Mouse (Mus musculus): ENCODE data around the gene Fam208a.

Gene Fam208a

GRCm38 (mm10) chr14:27420816-27421215 is 7.8 kb upstream of the Fam208a start:
- DNase-seq (ENCODE audit: low spot score in 2 of 2), result no peak

GRCm38 (mm10) chr14:27422301-27422700 is 6.3 kb upstream of the Fam208a start:
- DNase-seq (ENCODE audit: low spot score in 2 of 2), result no peak

GRCm38 (mm10) chr14:27428973-27429711 is 508 bp downstream of the Fam208a start:
- peak; percentile 73 to 87 for DNase-seq (ENCODE audit: low spot score in 2 of 2)

GRCm38 (mm10) chr14:27430280-27430679 is 1.6 kb downstream of the Fam208a start:
- no peak for DNase-seq (ENCODE audit: low spot score in 2 of 2)

- DNase-seq (ENCODE audit: low spot score in 2 of 2), result no peak
Measured at GRCm38 (mm10) chr14:27432064-27432463, 3.4 kb downstream of the Fam208a start.

GRCm38 (mm10) chr14:27436116-27436515 is 7.5 kb downstream of the Fam208a start:
- no peak for DNase-seq (ENCODE audit: low spot score in 2 of 2)

- no peak for DNase-seq (ENCODE audit: low spot score in 2 of 2)
Measured at GRCm38 (mm10) chr14:27436826-27437225, 8.2 kb downstream of the Fam208a start.

- DNase-seq (ENCODE audit: low spot score in 2 of 2), result no peak
Measured at GRCm38 (mm10) chr14:27440921-27441320, 12.3 kb downstream of the Fam208a start.

- no peak for DNase-seq (ENCODE audit: low spot score in 2 of 2)
Measured at GRCm38 (mm10) chr14:27444851-27445281, 16.2 kb downstream of the Fam208a start.

GRCm38 (mm10) chr14:27446963-27447362 is 18.3 kb downstream of the Fam208a start:
- DNase-seq (ENCODE audit: low spot score in 2 of 2), result no peak

- no peak for DNase-seq (ENCODE audit: low spot score in 2 of 2)
Measured at GRCm38 (mm10) chr14:27491399-27491798, 62.8 kb downstream of the Fam208a start.

GRCm38 (mm10) chr14:27493516-27493915 is 64.9 kb downstream of the Fam208a start:
- no peak for DNase-seq (ENCODE audit: low spot score in 2 of 2)

GRCm38 (mm10) chr14:27501096-27501495 is 72.5 kb downstream of the Fam208a start:
- DNase-seq (ENCODE audit: low spot score in 2 of 2), result no peak

GRCm38 (mm10) chr14:27507894-27508643 is 79.4 kb downstream of the Fam208a start, which contains the start of gene Ccdc66:
TSS of gene Ccdc66 (minus strand) at chr14:27508460.
- peak; percentile 97 to 99 for DNase-seq (ENCODE audit: low spot score in 2 of 2)

- no peak for DNase-seq (ENCODE audit: low spot score in 2 of 2)
Measured at GRCm38 (mm10) chr14:27508644-27509301, 80.1 kb downstream of the Fam208a start.

- DNase-seq (ENCODE audit: low spot score in 2 of 2), result no peak
Measured at GRCm38 (mm10) chr14:27524541-27524940, 95.9 kb downstream of the Fam208a start.

Measured in right cerebral cortex, postnatal 36 days (tissue).